Mouse (Mus musculus): ENCODE results near the gene Ccdc71l. TPM values are rescaled to one million over a fixed set of nuclear protein-coding genes. Genes with fewer than 3 reads are reported as not detected.

Ccdc71l gene
- polyA plus RNA-seq, 1 experiment from 2014 or later, result 1.7 TPM

Other genes with a start within 250 kb of the Ccdc71l start
- gene Pik3cg, start 170.0 kb upstream of the Ccdc71l start, polyA plus RNA-seq (2016; fragmentation: Nextera tagmentation; extraction: Ambion mirVana), result 0.75 and 1.5 TPM in 2 replicates